Mouse (Mus musculus) lung, postnatal 0 days (tissue): ENCODE measurements around the gene Serpina3i.

Experiments used
- CTCF ChIP-seq: IDR thresholded peaks from 2 replicates; pipeline ENCODE4 v1.5.1; 2016; ENCODE audit warnings: antibody characterized with exemption, mild to moderate bottlenecking
- EP300 ChIP-seq: IDR thresholded peaks from 2 replicates; pipeline ENCODE4 v1.6.1; 2016; ENCODE audit warnings: antibody characterized with exemption, mild to moderate bottlenecking, control low read depth

- TF ChIP-seq EP300 (no peak), CTCF (no peak)
Measured at GRCm38 (mm10) chr12:104230762-104231161, 32.2 kb upstream of the Serpina3i start.
